Mouse (Mus musculus) T-helper 2 cell (primary cell): ENCODE results near the gene Plcb3.

Experiments used
- in situ Hi-C: fragments of 300-600 bp; cut with MboI, MseI; formaldehyde crosslinking; loops from one replicate; pipeline ENCODE4 v1.15.1; 2025; ENCODE audit warnings: high pct_unique_total_duplicates

Gene Plcb3

DNA sequence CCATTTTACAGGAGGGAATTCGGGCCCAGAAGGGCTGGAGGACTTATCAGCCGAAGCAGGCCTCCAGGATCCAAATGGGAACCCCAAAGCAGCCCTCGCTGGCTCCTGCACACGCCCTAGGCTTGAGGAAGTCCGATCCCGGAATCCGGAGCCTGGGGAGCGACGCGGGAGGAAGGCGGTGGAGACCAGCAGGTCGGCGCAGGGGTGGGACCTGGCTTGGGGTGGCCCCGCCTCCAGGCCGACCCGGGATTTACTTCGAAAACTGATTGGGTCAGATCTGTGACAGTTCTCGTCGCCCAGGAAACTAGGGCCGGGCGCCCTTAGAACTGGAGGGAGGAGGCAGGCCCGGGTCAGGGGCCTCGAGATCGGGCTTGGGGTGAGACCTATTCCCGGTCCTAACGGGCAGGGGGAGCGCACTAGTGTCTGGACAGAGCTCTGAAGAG is 34.0 kb downstream of the Plcb3 start, which contains the start of gene Gpr137:
Gpr137 (minus strand) TSS at position 232 of the 443 bp plus-strand sequence.
- in situ Hi-C loops: no loop called here

- in situ Hi-C loops: no loop called here
These were observed 34.7 kb downstream of the Plcb3 start, which contains the start of gene Bad for GRCm38 (mm10) chr19:6941372-6942248. Gene Bad (plus strand): TSS chr19:6941861.

DNA sequence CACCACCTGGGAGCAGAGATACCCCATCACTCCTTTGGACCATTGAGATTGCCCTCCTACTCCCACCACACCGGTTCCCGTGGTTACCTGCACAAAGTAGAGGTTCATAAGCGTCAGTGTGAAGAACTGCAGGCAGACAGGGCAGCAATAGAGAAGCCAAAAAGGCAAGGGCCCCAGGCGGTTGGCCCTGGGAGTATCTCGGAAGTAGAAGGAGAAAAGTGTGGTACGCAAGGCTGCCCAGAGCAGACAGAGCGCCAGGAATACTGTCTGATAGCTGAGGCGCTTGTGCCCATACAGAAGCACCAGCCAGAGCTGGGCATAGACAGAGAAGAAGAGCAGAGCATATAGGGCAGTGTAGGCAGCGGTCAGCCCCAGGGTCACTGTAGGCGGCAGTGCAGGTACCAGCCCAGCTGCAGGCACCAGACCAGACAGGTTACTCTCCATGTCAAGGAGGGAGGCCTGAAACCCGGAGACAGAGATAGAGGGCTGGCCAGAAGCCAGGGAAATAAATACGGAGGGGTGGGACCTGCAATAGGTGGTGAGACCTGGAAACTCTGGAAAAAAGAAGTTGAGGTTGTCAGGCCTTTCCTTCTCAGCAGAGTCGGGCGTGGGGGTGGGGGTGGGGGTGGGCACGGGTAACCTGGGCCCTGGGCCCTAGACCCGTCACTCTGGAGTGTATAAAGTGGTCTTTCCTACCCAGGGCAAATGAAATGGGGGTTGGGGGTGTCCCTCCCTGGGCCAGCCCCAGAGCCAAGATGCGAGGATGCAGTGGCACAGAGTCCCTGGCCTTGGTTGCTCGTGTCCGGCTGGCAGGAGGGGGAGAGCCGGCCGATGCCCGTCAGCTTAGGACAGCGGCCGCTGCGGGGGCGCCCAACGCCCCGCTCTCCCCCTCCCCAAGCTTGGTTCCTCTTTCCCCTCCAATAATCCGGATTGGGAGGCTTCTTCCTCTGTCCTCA is 35.6 kb downstream of the Plcb3 start:
- in situ Hi-C loops: no loop called here

GRCm38 (mm10) chr19:6939106-6940002 is 36.9 kb downstream of the Plcb3 start:
- in situ Hi-C loops: loop anchor here (5.0 kb wide), 1 partner anchor 38 kb away; the partner anchor contains the start of gene Plcb3

GRCm38 (mm10) chr19:6937541-6938465 is 38.5 kb downstream of the Plcb3 start:
- in situ Hi-C loops: loop anchor here (5.0 kb wide), 1 partner anchor 39 kb away; the partner anchor contains the start of gene Plcb3

DNA sequence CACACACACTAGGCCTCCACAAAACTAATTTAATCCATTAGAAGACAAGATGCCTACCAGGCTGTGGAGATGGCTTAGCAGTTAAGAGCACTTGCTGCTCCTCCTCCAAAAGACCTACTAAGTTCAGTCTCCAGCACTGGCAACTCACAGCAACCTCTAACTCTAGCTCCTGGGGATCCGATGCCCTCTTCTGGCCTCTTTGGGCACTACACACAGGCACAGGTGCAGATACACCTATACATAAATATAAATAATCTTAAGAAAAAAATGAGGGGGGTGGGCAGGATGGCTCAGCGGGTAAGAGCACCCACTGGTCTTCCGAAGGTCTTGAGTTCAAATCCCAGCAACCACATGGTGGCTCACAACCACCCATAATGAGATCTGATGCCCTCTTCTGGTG is 40.0 kb downstream of the Plcb3 start:
- in situ Hi-C loops: loop anchor here (5.0 kb wide), 1 partner anchor 41 kb away; the partner anchor contains the start of gene Plcb3

DNA sequence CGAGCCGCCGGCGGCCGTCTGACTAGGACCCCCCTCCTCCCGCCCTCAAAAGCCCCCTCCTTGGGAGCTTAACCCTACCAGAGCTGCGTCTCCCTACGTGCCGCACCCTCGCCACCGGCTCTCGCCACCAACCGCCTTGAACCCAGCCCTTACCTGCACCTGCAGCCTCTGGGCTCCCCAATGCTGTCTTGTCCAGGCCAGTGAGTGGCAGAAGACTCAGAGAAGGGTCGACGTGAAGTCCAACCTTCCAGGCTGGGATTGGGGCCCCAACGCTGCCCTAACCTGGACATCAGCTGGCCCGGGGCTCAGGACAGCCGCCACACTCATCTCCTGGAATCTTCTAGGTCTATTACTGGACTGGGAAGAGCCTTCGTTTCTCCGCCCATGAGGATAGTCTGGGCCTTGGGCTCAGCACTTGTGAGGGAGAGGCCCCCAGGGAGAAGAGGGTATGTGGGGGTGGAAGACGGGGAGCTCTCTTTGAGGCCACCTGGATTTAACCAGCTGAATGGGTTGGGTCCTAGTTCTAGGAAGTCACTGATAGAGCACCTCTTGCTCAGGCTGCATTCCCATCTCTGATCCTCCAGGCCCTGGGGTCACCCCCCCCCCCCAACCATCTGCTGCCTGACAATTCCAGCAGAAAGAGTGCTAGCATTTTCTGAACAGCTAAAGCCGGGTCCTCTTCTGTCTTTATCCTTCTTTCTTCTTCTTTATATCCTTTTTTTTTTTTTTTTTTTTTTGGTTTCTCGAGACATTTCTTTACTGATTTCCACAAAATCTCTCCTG is 41.9 kb downstream of the Plcb3 start, which contains the start of gene Kcnk4:
Kcnk4 (minus strand) TSS at position 321 of the 783 bp plus-strand sequence.
- in situ Hi-C loops: no loop called here

GRCm38 (mm10) chr19:6933436-6934194 is 42.7 kb downstream of the Plcb3 start:
- in situ Hi-C loops: no loop called here

- in situ Hi-C loops: no loop called here
These were observed 43.2 kb downstream of the Plcb3 start for GRCm38 (mm10) chr19:6933102-6933435.

DNA sequence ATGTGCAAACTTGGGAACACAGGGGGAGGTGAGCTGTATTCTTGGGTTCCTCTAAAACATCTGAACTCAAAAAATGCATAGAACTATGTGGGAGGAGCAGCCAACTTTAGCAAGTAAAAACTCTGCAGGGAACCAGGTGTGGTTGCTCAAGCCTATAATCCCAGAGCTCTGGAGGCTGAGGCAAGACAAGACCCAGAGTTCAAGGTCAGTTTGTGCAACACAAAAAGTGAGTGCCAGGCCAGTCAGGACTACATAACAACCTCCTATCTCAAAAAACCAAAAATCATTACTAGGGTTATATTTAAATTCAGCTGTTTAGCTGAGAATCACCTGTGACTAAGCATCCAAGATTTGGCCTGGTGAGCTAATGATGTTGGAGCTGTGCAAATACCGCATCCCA is 44.3 kb downstream of the Plcb3 start:
- in situ Hi-C loops: no loop called here

DNA sequence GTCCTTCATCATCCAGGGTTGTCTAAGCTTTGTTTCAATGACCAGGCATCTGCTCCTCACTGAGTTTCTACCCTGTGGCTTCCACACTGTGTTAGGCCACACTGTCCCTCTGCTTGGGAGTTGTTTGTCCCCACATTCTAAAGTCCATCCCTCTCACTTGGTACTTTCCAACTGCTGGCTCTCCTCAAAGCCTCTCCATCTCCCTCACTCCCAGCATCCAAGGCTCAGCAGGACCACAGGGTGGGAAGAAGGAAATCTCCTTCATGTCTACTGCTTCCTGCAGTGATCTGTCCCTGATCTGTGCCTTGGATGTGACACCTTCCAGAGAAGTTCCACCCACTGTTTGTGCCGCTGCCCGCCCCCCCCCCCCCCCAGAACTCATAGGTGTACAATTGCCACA is 45.3 kb downstream of the Plcb3 start:
- in situ Hi-C loops: no loop called here

- in situ Hi-C loops: no loop called here
These were observed 48.2 kb downstream of the Plcb3 start for GRCm38 (mm10) chr19:6928080-6928479.

DNA sequence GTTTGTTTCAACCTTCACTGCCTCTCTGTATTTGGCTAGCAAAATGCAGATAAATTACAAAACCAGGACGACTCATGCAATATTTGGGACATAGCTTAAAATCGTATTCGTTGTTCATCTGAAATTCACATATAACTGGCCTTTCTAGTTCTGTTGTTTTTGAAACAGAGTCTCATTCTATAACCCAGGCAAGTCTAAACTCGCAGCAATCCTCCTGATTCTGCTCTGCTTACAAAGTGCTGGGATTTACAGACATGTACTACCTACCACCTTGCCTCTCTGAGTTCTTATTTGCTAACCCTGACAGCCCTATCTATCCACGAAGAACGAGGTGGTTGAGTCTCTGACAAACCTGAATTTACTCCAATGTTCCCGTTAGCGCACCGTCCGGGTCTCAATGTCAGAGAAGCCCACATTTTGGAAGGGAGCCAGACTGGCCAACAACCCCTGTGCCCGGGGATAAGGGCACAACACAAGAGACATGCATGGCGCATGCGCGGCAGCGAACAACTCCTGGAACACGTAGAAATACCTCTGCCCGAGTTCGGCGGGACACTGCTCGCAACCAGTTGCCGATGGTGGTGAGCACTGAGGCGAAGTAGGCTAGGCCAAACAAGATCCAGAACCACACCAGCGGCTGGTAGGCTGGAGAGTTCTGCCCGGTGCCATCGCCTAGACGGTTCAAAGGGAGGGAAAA is 49.6 kb downstream of the Plcb3 start:
- in situ Hi-C loops: no loop called here

GRCm38 (mm10) chr19:6925611-6926329 is 50.5 kb downstream of the Plcb3 start:
- in situ Hi-C loops: no loop called here

DNA sequence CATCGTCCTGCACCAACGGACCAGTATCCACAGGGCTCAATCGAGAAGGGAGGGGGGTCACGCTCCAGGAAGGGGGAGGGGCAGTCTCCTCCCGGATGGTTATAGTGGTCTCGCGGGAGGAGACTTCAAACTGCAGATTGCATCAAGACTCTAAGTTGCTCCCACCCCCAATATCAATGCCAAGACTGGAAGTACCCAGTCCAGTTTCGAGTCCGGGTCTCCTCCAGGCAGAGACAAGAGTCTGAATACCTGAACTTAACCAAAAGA is 51.0 kb downstream of the Plcb3 start, which contains the start of gene Catsperz:
Catsperz (minus strand) TSS at position 74 of the 267 bp plus-strand sequence.
- in situ Hi-C loops: no loop called here

- in situ Hi-C loops: no loop called here
These were observed 51.6 kb downstream of the Plcb3 start for GRCm38 (mm10) chr19:6924461-6925306.
